Mouse (Mus musculus) adrenal gland, postnatal 4 days (tissue): ENCODE measurements around the gene Stn1. TPM values are rescaled to one million over a fixed set of nuclear protein-coding genes. Genes with fewer than 3 reads are reported as not detected.

Experiments used
- DNase-seq, 2 experiments: peaks; one replicate each; pipeline ENCODE4 v3.0.0; 2021 to 2022; ENCODE audit warnings: low spot score in 2 of 2, mixed read lengths in 2 of 2
- total RNA-seq, 2 experiments: library from RNA; stranded (reverse); gene quantifications; 2 replicates each; pipeline ENCODE4 v1.2.3; 2021

Gene Stn1
- total RNA-seq, 2 experiments from 2014 or later: 21.4 to 26.0 TPM

DNA sequence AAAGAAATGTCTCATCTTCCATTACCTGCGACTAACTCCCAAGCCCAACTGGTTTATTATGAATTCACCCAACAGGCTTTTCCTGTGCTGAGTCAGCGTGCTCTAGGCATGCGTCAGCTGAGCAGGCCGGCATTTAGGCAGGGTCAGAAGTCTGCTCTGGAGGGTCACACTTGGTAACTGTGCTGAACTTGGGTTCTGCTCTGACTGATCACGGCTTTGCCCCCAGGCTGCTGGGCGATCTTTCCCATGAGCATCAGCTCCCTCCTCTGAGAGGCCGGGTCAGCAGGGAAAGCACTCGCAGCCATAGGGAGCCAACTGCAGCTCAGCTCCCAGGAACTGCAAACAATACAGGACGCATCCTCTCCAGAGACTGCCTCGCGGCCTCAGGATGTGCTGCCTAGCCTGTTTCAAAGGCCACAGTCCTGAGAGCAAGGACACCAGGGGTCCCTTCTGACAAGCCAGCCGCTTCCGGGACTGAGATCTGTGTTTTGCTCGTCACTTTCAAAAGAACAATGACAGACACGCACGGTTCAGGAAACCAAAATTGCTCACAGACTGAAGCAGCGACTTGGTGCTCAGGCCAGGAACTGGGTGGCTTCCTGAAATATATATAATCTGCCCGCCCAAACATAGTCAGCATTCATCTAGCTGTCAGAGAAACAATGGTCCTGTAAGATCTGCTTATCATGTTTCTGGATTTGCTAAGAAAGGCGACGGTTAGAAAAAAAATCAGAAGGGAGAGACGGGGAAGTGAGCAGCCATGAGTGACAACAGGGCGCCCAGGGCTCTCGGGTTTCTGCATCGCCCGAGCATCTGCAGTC, 26.6 kb downstream of the Stn1 start:
- DNase-seq: no peak

DNA sequence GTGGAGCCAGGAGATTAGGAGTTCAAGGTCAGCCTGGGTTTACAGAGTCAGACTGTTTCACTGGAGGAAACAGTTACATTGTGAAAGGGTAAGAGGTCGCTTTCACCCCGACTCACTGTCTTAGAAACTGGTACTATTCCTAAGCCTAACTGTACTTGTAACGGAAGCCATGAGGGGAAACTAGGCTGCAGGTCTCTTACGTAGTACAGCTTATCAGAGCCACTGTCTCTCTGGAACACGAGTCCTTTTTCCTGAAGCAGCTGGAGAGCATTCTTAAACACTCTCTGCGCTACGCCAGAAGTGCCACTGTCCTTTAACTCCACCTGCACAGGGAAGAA, 27.2 kb downstream of the Stn1 start:
- no peak for DNase-seq

DNA sequence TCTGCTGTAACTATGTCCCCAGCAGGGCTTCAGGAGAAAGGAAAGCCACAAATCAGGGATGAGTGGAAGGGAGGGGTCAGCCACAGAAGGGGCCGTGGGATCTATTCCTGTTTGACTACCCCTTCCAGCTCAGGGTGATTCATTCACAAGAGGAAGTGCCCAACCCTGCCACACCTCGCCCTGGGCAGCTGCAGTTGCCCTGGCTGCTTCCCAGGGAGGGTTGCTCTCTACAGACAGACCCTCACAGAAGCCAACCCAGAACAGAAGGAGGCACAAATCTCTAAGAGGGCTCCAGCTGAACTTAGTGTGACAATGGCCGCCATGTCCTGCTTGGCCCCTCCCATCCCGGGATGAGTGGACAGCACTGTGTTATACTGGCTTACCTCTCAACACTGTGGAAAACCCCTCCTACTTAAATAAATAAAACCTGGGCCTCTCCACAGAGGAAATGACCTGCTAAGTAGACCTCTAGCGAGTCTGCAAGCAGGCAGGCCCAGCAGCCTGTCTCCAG, 28.5 kb downstream of the Stn1 start:
- no peak for DNase-seq

DNA sequence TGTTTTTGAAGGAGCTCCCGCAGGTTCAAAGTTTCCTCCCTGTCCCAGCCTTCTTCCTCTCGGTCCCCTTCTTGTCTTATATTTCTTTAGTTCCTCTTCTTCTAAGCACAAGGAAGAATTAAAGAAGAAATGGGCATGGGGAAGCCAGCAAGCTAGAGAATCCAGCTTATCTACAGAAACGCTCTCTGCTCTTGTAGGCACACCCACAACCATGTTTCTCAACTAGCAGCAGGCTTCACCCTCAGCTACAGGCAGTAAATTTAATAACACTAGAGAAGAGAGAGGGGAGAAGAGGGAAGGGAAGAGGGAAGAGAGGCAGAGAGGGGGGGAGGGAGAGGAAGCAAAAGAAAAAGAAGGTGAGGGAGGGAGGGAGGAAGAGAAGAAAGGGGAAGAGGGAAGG, 29.1 kb downstream of the Stn1 start:
- DNase-seq: no peak

DNA sequence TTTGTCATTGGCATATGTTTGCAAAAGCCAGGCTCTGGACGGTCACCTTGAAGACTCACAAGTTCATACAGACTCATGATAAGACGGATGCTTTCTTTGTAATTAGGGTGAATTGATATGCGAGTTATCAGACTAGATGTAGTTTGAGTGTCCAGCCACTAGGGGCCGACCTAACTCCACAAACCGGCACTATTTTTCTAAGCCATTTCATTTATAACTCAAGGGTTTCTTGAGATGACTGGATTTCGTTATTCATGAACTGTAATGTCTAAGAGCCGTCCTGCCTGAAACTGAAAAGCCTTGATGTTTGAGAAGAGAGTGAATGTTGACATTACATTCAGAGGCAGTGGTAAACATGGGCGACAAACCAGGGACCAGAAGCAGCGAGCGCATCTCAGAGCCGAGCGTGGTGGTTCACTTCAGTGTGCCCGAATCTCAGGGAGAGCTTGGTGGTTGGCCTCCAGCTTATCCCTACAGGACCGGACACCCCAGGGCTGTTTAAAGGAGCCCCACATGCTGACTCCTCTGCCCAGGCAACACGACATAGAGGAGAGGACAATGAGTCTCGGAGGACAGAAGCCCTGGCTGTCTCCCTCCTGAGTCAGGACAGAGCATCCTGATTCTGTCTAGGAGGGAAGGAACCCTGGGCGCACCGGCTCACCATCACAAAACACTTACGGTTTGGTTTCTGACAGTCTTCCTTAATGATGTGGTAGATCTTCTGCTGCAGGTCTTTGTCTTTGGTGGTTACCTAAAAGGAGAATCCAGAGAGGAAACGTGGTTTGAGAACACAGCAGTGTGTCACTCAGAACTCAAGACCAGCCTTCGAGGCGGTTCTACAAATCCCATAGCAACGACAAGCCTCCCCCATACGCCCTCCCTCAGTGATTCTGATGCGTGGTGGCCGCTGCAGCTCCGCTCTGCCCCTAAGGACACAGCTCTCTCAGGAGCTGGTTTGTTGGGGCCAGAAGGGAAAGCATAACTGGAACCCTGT, 29.9 kb downstream of the Stn1 start:
- no peak for DNase-seq

DNA sequence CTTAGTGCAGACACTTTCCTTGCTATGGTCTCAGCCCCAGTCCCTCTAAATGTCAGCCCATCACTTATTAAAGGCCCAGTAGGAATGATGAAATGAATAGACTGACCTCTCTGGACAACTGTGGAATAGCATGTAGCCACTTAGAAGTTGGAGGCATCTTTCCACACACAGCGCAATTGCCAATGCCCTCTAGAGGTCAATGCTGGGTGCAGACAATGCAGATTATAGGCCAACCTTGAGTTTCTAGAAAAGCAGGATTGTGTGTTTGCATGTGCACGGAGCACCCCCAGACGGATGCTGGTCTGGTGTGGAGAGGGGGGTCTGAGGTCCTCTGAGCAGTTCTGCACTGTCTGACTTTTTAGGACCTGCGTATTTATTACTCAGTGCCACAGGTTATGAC, 33.7 kb downstream of the Stn1 start:
- DNase-seq: no peak

DNA sequence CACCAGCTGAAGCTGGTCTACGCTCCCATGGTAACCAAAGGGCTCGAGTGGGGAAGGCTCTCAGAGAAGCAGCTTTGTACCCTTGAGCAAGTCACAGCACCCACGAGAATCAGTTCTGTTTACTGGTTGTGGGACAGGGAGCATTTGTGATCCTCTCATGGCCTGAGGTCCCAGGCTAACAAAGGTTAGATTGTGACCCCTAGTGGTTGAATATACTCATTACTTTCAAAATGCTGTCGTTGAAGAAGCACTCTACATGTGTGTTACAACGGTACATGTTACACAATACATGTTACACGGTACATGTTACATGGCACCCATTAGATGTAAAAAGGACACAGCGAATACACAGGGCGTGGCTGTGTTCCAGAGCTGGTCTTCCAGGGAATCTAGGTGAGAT, 34.7 kb downstream of the Stn1 start:
- DNase-seq: no peak

DNA sequence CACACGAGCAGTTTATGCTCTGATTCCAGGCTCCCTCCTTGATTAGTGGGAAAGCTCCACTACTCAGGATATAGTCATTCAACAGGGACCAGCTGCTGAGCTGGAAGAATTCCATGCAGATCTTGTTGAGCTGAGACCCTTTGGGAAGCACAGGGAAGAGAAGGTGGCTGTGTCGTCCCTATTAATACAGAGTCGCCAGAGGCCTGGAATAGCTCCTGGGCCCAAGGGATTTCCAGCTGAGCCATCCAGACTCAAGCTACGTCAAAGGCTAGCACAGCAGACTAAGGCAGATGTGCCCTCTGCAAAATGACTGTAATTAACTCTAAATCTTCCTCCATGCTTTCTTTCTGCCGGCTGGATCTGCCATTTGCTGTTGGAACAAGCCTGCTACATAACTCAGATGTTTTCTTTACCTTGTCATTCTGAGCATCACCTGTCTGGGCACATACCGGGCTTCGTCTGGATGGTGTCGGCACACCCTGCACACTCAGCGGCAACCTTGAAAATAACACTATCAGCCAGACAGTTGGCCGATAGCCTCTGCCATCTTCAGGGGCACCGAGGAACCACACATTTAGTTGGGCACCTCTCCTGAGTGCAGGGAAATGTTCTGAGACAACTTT, 36.8 kb downstream of the Stn1 start:
- no peak for DNase-seq

DNA sequence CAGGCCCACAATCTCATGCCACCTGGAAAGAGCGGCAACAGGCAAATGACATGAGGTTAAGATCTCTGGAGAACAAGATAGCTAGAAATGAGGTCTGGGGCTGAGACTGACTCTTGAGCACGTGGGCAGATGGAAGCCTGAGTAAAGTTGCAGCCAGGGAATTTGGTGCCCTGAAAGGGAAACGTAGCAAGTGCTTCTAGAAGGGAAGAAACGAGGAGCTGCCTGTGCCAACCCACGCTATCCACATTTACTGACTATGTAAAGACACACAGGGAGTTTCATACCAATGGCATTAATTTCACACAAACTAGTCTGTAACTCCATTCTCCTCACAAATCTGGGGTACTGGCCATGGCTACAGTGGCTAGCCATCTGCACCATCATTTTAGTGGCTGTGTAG, 37.5 kb downstream of the Stn1 start:
- no peak for DNase-seq

DNA sequence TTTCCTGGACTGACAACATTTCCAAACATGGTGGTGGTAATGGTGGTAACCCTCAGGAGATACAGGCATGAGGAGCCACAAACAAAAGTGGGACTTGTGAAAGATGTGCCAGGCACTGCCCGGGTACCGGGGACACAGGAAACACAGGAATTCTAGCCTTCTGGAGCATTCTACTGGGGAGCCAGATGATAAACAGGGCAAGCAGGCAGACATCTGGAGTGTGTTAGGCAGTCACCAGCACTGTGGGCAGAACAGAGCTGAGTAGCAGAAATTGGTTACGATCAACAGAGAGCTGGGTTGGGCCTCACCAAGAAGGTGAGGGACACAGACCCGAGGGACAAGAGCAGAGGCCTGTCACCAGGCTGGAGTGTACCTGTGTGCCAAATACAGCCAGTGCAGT, 38.4 kb downstream of the Stn1 start:
- no peak for DNase-seq

DNA sequence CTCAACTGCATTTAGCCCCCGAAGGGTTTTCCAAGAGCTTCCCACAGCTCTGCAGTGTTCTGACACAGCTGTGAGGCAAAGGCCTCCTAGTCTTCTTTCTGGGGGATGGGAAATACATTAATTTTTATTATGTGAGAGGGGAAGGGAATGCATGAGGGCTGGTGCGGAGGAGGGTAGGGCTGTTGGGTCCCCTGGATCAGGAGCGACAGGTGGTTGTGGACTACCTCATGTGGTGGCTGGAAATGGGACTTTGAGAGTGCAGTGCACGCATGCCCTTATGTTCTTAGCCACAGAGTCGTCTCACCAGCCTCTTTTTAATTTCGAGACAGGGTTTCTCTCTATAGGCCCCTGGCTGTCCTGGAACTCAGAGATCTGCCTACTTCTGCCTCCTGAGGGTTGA, 39.6 kb downstream of the Stn1 start:
- DNase-seq: no peak

DNA sequence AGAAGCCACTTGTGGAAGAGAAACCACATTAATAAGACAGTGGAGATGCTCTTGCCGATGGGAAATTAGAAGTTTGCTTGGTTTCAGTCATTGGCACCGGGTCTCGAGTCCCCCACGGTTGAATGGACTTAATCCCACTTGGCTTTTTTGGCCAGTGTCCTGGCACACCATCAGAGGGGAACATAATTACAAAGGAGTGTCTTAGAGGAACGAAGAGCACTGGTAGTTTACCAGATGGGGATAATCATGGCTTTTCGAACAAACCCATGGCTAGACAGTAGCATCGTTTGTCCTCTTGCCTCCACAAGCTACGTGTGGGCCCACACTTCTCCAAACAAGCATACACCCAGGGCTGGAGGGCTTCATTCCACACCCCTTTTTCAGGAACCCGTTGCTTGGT, 40.0 kb downstream of the Stn1 start:
- DNase-seq: no peak

DNA sequence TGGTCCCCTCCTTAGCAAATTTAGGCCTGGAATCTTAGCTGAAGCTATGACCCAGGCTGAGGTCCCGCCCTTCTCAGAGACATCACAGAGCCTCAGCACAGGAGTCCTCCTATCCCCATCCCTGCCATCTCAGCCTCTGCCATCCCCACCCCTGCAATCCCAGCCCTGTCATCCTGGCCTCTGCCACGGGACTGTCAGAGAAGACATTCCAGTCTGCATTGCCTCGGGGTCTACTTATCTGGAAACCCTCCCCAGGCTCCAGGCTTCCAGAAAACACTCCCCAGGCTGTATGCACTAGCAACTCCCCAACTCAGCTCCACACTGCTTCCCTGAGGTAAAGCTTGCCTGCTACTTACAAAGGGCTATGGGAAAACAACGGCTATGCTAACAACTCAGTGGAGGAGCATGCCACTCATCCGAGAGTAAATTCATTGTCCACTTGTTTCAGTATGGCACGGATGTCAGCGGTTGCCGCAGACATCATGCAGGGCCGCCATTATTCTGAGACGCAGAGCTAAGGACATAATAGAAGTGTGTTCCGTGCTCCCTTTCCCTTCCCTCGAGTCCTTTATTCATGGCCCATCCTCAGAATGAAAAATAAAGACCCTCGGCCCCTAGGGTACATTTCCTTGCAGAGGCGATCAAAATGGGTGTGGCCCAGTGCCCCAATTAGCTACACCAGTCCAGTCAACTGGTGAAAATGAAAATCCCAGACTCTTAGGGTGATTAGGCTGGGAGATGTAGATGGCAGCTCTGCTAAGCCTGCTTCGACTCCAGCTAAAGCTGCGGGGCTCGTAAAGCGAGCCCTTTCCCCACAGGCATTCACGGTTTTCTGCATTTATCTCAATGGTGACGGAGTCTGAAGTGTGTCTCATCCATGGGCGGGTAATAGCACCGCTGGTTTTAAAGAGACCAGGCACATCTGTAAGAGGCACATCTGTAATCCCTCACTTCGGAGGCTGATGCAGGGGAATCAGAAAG, 44.0 kb downstream of the Stn1 start:
- DNase-seq: no peak

DNA sequence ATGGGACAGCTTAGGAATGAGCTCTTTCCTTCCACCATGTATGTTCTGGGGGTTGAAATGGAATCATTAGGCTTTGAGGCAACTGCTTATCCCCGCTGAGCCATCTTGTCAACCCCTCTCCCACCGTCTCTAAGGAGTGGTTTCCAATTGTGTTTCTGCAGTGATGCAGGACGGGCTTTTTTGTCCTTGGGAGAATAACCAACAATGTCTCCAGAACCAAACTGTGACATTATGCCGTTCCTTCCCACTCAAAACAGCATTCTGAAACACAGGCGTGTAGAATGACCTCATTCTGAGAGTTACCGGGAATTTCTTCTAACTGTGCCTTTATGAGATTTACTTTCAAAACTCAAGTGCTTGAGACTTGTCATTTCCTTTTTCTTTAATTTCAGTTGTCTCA, 44.9 kb downstream of the Stn1 start:
- DNase-seq: no peak

DNA sequence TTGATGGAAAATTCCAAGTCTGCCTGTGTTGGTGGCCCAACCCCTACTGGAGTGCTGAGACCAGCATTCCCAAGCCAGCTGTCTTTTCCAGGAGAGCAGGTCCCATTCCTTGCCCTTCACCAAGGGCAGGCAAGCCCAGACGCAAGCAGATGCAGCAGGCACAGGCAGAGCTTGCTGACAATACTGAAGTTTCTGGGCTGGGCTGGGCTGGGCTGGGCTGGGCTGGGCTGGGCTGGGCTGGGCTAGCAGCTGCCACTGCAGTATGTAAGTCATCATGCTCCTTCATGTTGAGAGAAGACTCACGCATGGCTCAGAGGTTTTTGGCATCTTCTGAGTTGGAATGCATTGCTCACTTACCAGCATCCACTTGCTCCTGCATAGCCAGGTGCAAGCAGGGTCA, 45.5 kb downstream of the Stn1 start:
- no peak for DNase-seq

DNA sequence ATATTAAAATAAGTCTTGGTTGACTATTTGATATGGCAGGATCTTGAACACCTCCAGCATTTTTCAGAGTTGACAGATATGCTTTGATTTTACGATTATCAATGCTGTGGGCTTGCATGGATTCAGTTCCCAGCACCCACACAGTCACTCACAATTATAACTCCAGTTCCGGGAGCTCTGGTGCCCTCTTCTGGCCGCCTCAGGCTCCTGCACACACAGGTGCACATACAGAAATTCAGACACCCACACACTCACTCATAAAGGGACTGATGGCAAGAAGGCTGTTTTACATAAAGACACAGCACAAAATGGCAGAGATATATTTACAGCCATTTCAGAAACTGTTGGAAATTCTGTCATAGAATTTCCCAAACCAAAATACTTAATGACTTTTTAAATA, 48.1 kb downstream of the Stn1 start:
- DNase-seq: no peak

DNA sequence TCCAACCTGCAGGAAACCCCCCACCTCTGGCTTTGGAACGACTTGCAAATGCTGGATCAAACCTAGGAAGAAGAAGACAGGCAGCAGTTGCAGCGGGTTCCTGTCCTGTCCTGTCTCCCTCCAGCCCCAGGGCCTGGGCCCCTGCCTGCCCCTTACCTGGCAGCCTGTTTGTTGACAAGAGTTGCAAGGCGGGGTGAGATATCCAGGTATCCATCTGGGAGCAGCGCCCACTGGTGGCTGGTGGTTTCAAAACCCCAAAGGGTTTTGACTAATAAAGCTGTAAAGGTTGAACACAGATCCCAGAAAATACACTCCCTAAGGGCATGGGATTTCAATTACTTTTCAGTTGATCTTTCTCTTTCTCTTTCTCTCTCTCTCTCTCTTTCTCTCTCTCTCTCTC, 49.1 kb downstream of the Stn1 start:
- DNase-seq: no peak

DNA sequence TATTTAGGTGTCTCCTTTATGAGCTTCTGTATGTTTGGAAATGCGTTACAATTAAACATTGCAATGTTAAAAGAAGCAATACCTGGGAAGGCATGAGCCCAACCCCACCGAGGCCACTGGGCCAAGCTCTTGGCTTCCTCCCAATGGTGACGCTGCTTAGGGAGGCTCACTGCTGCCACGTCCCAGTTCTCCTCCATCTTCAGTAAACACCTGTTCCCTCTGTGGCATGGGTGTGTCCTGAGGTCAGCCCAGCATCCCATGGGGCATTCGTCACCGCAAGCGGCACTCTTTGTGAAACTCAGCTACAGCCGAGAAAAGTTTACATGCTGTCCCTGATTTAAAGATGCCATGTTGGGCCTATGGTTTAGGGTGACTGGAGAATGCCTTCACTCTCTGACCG, 49.7 kb downstream of the Stn1 start:
- DNase-seq: no peak

DNA sequence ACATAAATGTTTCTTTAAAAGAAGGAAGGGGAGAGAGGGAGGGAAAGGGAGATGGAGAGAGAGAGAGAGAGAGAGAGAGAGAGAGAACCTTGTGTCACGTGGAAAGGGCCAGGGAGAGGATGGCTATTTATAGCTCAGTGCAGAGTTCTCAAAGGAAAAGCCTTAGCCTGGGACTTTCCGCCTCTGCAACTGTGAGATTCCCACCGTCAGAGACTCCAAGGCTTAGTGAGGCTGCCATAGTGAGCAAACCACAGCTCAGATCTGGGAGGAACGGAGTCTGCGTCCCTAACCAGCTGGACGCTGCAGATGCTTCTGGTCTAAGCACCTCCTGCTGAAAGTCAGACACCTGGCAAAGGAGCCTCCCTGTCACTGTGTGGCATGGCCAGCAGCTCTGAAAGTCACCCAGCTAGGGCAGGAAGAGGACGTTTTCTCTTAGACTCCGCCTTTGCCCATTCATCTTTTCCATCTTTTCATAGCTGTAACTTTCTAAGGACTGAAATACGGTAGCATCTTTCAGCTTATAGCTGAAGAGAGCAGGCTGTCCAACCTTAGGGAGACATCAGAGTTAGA, 51.2 kb downstream of the Stn1 start:
- no peak for DNase-seq

DNA sequence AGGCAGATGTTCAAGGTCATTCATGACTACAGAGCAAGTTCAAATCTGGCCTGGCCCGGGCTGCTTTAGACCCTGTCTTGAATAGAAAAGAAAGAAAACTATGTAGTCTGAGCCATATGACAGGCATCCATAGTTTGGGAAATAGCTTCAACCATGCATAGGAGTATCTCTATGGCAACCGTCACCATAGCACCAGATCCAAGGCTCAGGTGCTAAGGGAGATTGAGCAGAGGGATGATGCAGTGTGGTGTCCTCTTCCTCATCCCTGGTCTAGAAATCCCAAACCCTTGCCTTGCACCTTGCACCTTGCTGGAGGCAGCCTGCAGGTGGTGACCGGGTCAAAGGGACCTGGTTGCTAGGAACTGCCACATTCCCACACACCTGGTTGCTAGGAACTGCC, 53.2 kb downstream of the Stn1 start:
- DNase-seq: no peak
